Mouse (Mus musculus) limb, embryonic 15.5 days (tissue): ENCODE measurements around the gene Cyp17a1. TPM values are rescaled to one million over a fixed set of nuclear protein-coding genes. Genes with fewer than 3 reads are reported as not detected.
A peak's percentile ranks its signal among the peaks of the same experiment; 100 is the strongest.

Experiments
- ATAC-seq: fragments of 200-750 bp; cut with Nextera tagmentation; 2 replicates; pipeline ENCODE4 v1.8.0; 2017; ENCODE audit warnings: low read depth, moderate TSS enrichment; ENCODE audit not compliant: insufficient number of reproducible peaks, low FRiP score, low TSS enrichment
- H3K27ac ChIP-seq: fragments of 300-500 bp; sonication (generic); 2 replicates; pipeline ENCODE4 v1.5.1; 2015; ENCODE audit warnings: moderate library complexity, mild to moderate bottlenecking, inconsistent platforms
- H3K27me3 ChIP-seq: fragments of 300-500 bp; sonication (generic); 2 replicates; pipeline ENCODE4 v1.6.1; 2015; ENCODE audit warnings: inconsistent platforms
- H3K36me3 ChIP-seq: fragments of 300-500 bp; sonication (generic); 2 replicates; pipeline ENCODE4 v1.6.1; 2015; ENCODE audit warnings: inconsistent platforms
- H3K4me1 ChIP-seq: fragments of 300-500 bp; sonication (generic); 2 replicates; pipeline ENCODE4 v1.6.1; 2015; ENCODE audit warnings: inconsistent platforms
- H3K4me2 ChIP-seq: fragments of 300-500 bp; sonication (generic); 2 replicates; pipeline ENCODE4 v1.6.1; 2015; ENCODE audit warnings: mild to moderate bottlenecking, inconsistent platforms
- H3K4me3 ChIP-seq: fragments of 300-500 bp; sonication (generic); 2 replicates; pipeline ENCODE4 v1.5.1; 2015; ENCODE audit warnings: mild to moderate bottlenecking, inconsistent platforms
- H3K9ac ChIP-seq: fragments of 300-500 bp; sonication (generic); 2 replicates; pipeline ENCODE4 v1.6.1; 2015; ENCODE audit warnings: inconsistent platforms
- H3K9me3 ChIP-seq: fragments of 300-500 bp; sonication (generic); 2 replicates; pipeline ENCODE4 v1.6.1; 2016; ENCODE audit warnings: inconsistent platforms
- WGBS: fragments of 180-500 bp; shearing (Covaris S2); methylation state at CpG from one replicate; pipeline ENCODE4 v1.1.7; 2015; 5-methylcytosine and 5-hydroxymethylcytosine counted together
- polyA plus RNA-seq: library from polyadenylated mRNA; unstranded; fragments of >200 nt; fragmentation: Nextera tagmentation; extraction: Ambion mirVana; gene quantifications from 2 replicates; pipeline ENCODE4 v1.2.1, GENCODE M21; 2015

Gene Cyp17a1
- polyA plus RNA-seq, 1 experiment from 2014 or later: 2.7 TPM

DNA sequence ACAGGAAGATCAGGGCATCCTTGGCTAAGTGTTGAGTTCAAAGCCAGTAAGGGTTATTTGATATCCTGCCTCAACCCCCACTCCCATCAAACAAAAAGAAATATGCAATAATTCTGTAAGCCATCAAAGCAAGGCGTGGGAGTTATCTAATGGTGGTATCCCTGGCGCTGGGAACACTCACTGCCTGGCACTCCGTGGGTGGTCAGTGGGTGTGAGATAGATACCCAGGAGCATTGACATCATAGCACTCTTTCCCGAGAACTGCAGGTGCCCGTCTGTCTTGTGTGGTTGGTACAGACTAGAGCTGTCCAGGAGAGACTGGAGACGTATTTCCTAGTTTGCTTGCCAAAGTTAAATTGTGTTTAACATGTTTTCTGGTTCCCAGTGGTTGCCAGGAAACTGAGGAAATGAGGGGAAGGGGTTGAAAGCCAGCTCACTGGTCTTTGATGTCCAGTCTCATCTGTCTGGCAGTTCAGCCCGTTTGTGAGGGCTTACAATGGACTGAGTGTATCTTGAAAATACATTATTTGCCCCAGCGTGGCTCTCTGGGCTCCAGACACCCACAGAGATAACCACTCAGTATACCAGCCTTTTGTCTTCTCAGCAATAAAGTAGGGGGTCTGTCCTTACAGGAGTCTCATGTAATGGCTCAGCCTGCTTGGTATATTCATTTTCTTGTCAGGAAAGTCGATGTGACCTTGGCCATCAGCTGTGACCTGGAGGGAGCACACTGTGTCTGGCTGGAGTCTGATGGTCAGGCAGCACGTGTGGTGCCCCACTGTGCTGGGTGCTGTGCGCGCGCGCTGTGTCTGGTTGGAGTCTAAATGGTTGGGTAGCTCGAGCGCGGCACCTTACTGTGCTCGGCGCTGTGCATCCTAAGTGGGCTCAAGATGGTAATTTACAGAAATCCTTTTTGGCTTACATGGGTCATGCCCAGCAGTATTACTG is 51.5 kb downstream of the Cyp17a1 start:
- Histone ChIP-seq H3K9ac (no peak overlapping the region), H3K27ac (peak overlapping the region; percentile 83), H3K4me2 (no peak overlapping the region), H3K36me3 (peaks cover 9% of the 10 kb centered on the region; the same call in 1 of the 2 replicates), H3K27me3 (no peaks in the 10 kb centered on the region), H3K9me3 (no peaks in the 10 kb centered on the region), H3K4me1 (peaks cover 65% of the 10 kb centered on the region), H3K4me3 (no peak overlapping the region)
- no peak for ATAC-seq
- WGBS: 67% methylated on average over 19 of the region's 19 CpGs

GRCm38 (mm10) chr19:46620016-46620808 is 52.8 kb downstream of the Cyp17a1 start:
- Histone ChIP-seq H3K4me2 (no peak overlapping the region), H3K9me3 (no peaks in the 10 kb centered on the region), H3K27me3 (no peaks in the 10 kb centered on the region), H3K9ac (no peak overlapping the region), H3K27ac (peak overlapping the region; percentile 59), H3K4me1 (peaks cover 70% of the 10 kb centered on the region), H3K4me3 (no peak overlapping the region), H3K36me3 (0 out of 2 replicates have a peak, but pooled peaks cover 5% of the 10 kb centered on the region)
- ATAC-seq: no peak
- 72% methylated on average over 14 of the region's 14 CpGs for WGBS

DNA sequence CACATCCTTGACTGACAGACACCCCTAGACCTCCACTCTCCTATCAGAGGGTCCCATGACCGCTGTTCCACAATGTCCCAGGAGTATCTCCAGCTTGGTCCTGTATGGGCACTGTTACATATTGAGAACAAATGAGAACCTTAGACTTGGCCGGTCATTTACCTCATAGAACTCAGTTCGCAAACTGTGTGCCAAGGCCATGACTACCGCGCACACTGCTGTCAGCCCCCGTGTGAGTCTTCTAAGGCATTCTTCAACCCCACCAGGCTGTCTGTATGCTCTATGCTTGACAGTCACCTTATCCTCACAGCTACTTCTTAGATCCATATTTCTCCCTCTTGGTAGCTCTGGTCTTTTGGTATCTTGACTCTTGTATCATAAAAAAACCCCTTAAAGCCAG is 53.5 kb downstream of the Cyp17a1 start:
- Histone ChIP-seq H3K4me1 (peaks cover 65% of the 10 kb centered on the region), H3K27me3 (no peaks in the 10 kb centered on the region), H3K4me3 (no peak overlapping the region), H3K9ac (no peak overlapping the region), H3K4me2 (no peak overlapping the region), H3K36me3 (no peaks in the 10 kb centered on the region), H3K27ac (peak overlapping the region; percentile 39; the same call in 1 of the 2 replicates), H3K9me3 (no peaks in the 10 kb centered on the region)
- 92% methylated on average over 6 of the region's 6 CpGs for WGBS
- ATAC-seq: no peak

DNA sequence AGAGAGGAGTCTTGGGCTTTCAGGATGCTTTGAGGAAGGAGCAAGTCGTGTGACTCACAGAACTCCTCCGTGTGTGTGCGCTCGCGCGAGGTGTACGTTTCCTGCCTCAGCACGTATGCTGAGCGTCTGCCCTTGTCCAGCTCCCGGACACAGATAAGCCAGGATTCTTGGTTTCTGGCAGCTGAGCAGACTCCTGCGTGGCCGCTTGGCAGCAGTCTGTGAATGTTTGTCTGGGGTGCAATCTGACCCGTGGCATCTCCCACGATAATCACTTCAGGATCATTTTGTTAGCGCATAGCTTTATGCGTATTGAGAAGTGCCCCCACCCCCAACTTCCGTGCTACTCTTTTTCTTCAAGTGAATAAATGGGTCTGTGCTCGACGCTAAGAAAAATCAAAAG is 54.0 kb downstream of the Cyp17a1 start:
- H3K9me3 ChIP-seq: no peaks in the 10 kb centered on the region
- H3K9ac ChIP-seq: no peak overlapping the region
- peak overlapping the region; percentile 51; the same call in 1 of the 2 replicates for H3K27ac ChIP-seq
- peaks cover 60% of the 10 kb centered on the region for H3K4me1 ChIP-seq
- no peak overlapping the region for H3K4me2 ChIP-seq
- H3K36me3 ChIP-seq: peaks cover 4% of the 10 kb centered on the region; the same call in 1 of the 2 replicates
- no peaks in the 10 kb centered on the region for H3K27me3 ChIP-seq
- ATAC-seq: no peak
- H3K4me3 ChIP-seq: no peak overlapping the region
- 68% methylated on average over 19 of the region's 19 CpGs for WGBS

DNA sequence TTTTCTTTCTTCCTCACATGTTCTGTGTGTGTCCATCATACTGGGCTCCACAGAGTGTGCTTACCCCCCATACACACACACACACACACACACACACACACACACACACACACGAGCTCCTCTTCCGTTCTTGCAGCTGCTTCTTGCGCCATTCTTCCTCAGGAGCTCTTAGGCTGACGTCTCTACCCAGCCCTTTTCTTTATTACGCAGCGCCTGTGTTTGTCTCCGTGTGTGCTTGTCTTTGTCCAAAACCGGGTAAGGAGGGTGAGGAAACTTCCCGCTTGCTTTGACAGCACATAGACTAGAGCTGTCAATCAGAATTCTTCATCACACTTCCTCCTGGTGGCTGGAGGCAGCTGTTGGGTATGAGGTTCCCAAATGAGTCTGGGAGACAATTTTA is 54.6 kb downstream of the Cyp17a1 start:
- no peaks in the 10 kb centered on the region for H3K9me3 ChIP-seq
- H3K27me3 ChIP-seq: no peaks in the 10 kb centered on the region
- no peak for ATAC-seq
- H3K9ac ChIP-seq: no peak overlapping the region
- peaks cover 9% of the 10 kb centered on the region for H3K36me3 ChIP-seq
- H3K4me3 ChIP-seq: no peak overlapping the region
- H3K4me1 ChIP-seq: peaks cover 53% of the 10 kb centered on the region
- peak overlapping the region; percentile 51; the same call in 1 of the 2 replicates for H3K27ac ChIP-seq
- H3K4me2 ChIP-seq: no peak overlapping the region
- 61% methylated on average over 9 of the region's 9 CpGs for WGBS

GRCm38 (mm10) chr19:46617361-46617760 is 55.6 kb downstream of the Cyp17a1 start:
- no peak overlapping the region for H3K27ac ChIP-seq
- no peaks in the 10 kb centered on the region for H3K9me3 ChIP-seq
- no peak overlapping the region for H3K9ac ChIP-seq
- no peaks in the 10 kb centered on the region for H3K27me3 ChIP-seq
- no peak overlapping the region for H3K4me3 ChIP-seq
- peaks cover 11% of the 10 kb centered on the region for H3K36me3 ChIP-seq
- H3K4me1 ChIP-seq: peaks cover 43% of the 10 kb centered on the region
- no peak overlapping the region for H3K4me2 ChIP-seq
- 85% methylated on average over 8 of the region's 8 CpGs for WGBS
- no peak for ATAC-seq

Other genes with a start within 250 kb of the Cyp17a1 start
- 14.6 and 15.1 TPM in 2 replicates for gene Trim8, start 171.5 kb downstream of the Cyp17a1 start, polyA plus RNA-seq
- 127 and 138 TPM in 2 replicates for gene Arl3, start 100.0 kb downstream of the Cyp17a1 start, polyA plus RNA-seq
- gene Sfxn2, start 99.8 kb downstream of the Cyp17a1 start, polyA plus RNA-seq: 22.3 and 23.5 TPM in 2 replicates
- 53.4 and 59.3 TPM in 2 replicates for gene Wbp1l, start 74.1 kb downstream of the Cyp17a1 start, polyA plus RNA-seq
- 13.5 and 14.3 TPM in 2 replicates for gene Borcs7, start 16.7 kb upstream of the Cyp17a1 start, polyA plus RNA-seq
- 20.6 and 24.1 TPM in 2 replicates for gene As3mt, start 34.3 kb upstream of the Cyp17a1 start, polyA plus RNA-seq
- gene Cnnm2, start 88.4 kb upstream of the Cyp17a1 start, polyA plus RNA-seq: 3.1 and 4.0 TPM in 2 replicates